Comparison of ENCODE assay signal across 10 mouse cellular contexts in the genomic region with DNA sequence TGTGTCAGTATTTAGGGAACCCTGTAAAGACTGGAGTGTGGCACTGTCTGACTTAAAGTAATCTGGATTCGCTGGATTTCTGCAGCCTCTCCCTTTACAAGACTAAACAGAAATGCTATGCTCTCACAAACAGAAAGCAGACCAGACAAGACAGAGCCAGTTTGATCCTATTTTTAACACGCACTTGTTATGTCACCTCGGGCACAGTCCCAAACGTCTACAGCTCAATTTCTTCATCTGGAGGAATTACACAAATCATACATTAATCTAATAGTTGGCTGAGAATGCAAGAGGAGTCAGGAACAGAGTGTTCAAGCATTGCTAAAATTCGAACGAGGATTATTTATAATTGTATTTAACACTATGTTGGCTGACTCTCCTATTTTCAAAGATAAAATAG.
DNase-seq lines count a peak whose midpoint lies in the region; ATAC-seq and TF ChIP-seq lines count a peak whose summit lies in the region.
"Had no signal": no experiment of that assay in that cellular context is flagged by ENCODE, and none has a peak within 500 bp of the region (broad histone marks: within the 10 kb centered on the region; RNA-seq: fewer than 3 reads in every experiment).

No protein-coding gene starts in this region.

- WGBS in stomach, postnatal 0 days, result 22% methylated on average over 6 of the region's 6 CpGs
- 90% methylated on average over 6 of the region's 6 CpGs for WGBS in hindbrain, embryonic 10.5 days

- H3K4me2 ChIP-seq in stomach, postnatal 0 days (replicated peaks; ENCODE audit: low read depth), result no peak overlapping the region

- peak; percentile 63; the same call in 1 of the 2 replicates for ATAC-seq in stomach, postnatal 0 days (ENCODE audit: low FRiP score, low TSS enrichment)

- no peaks in the 10 kb centered on the region for H3K4me1 ChIP-seq in brown adipose tissue, adult 24 weeks (ENCODE audit: control insufficient read depth, insufficient read depth, insufficient read length, low read length)
- H3K4me1 ChIP-seq in stomach, postnatal 0 days (replicated peaks; ENCODE audit: control insufficient read depth, insufficient read depth), result no peaks in the 10 kb centered on the region
- no peaks in the 10 kb centered on the region for H3K4me1 ChIP-seq in hindbrain, embryonic 10.5 days (replicated peaks)

- H3K9ac ChIP-seq in stomach, postnatal 0 days (ENCODE audit: low read length), result no peak overlapping the region

- no peak for TF ChIP-seq CTCF in stomach, postnatal 0 days (IDR thresholded peaks at IDR 0.05; ENCODE audit: low read depth)

- peak; percentile 9 for DNase-seq in ovary, postnatal 14 days (ENCODE audit: low spot score)
- DNase-seq in ovary, adult 18-20 months (ENCODE audit: low spot score), result no peak
- DNase-seq in heart, postnatal 4 days, result peak; percentile 31
- no peak for DNase-seq in stomach, postnatal 0 days (ENCODE audit: low spot score)
- DNase-seq in hindbrain, embryonic 10.5 days (ENCODE audit: low spot score), result no peak
- DNase-seq in frontal cortex, postnatal 36 days (ENCODE audit: low spot score in 2 of 2), result no peak
- DNase-seq: cerebellum, postnatal 36 days had no signal

- no peaks in the 10 kb centered on the region for H3K36me3 ChIP-seq in stomach, postnatal 0 days (ENCODE audit: control insufficient read depth, insufficient read depth, low read length)
- H3K36me3 ChIP-seq in hindbrain, embryonic 10.5 days, result no peaks in the 10 kb centered on the region

- H3K9me3 ChIP-seq in stomach, postnatal 0 days (ENCODE audit: control insufficient read depth, low read length), result no peaks in the 10 kb centered on the region
- no peaks in the 10 kb centered on the region for H3K9me3 ChIP-seq in hindbrain, embryonic 10.5 days

- no peaks in the 10 kb centered on the region for H3K27me3 ChIP-seq in stomach, postnatal 0 days (ENCODE audit: control insufficient read depth, insufficient read depth, low read length)
- H3K27me3 ChIP-seq in hindbrain, embryonic 10.5 days (ENCODE audit: insufficient read depth, poor library complexity, severe bottlenecking), result no peaks in the 10 kb centered on the region

- TF ChIP-seq EP300 in stomach, postnatal 0 days (optimal IDR thresholded peaks at IDR 0.05), result no peak

- H3K4me3 ChIP-seq in brown adipose tissue, adult 24 weeks (ENCODE audit: insufficient read depth, low read depth, low read length), result no peak overlapping the region
- H3K4me3 ChIP-seq in stomach, postnatal 0 days (ENCODE audit: low read depth, low read length), result no peak overlapping the region
- no peak overlapping the region for H3K4me3 ChIP-seq in hindbrain, embryonic 10.5 days
- H3K4me3 ChIP-seq: erythroblast, embryonic 14.5 days; myocyte had no signal

- peak overlapping the region; percentile 73 for H3K27ac ChIP-seq in brown adipose tissue, adult 24 weeks (replicated peaks; ENCODE audit: low read depth, low read length)
- H3K27ac ChIP-seq in stomach, postnatal 0 days (replicated peaks), result no peak overlapping the region
- H3K27ac ChIP-seq in hindbrain, embryonic 10.5 days, result no peak overlapping the region

Comparison
In these comparisons a context has a peak if more than half of its experiments do, and no peak if none do; other contexts are left out.
1. DNase-seq: peak in ovary, postnatal 14 days (single experiment) and heart, postnatal 4 days (single experiment); none in ovary, adult 18-20 months (single experiment), stomach, postnatal 0 days (single experiment), hindbrain, embryonic 10.5 days (single experiment) and frontal cortex, postnatal 36 days (0 of 2).